Mouse (Mus musculus) CH12.LX (cell line): Measurements from ENCODE around the gene Atf3. TPM values are rescaled to one million over a fixed set of nuclear protein-coding genes. Genes with fewer than 3 reads are reported as not detected.

ENCODE experiments used
- DNase-seq: peaks from one replicate; pipeline ENCODE4 v3.0.0-alpha.2; 2013; ENCODE audit errors: extremely low read depth
- H3K27ac ChIP-seq: 2 replicates; pipeline ENCODE4 v1.5.1; 2012; ENCODE audit warnings: low read depth, mild to moderate bottlenecking, control low read depth, moderate library complexity; ENCODE audit not compliant: insufficient read depth
- H3K27me3 ChIP-seq: replicated peaks from 2 replicates; pipeline ENCODE3; 2012; ENCODE audit warnings: inconsistent platforms
- H3K36me3 ChIP-seq, 2 experiments: replicated peaks in 1 of 2; 2 replicates each; pipeline versions ENCODE3 to v1.6.1; 2012; ENCODE audit warnings: inconsistent platforms in 1 of 2, low read length in 1 of 2, mild to moderate bottlenecking in 1 of 2, mixed read lengths in 1 of 2, moderate library complexity in 1 of 2; ENCODE audit not compliant: control insufficient read depth in 1 of 2, insufficient read depth in 1 of 2
- H3K4me1 ChIP-seq, 2 experiments: 2 replicates each; pipeline ENCODE4 v1.6.1; 2012; ENCODE audit warnings: inconsistent platforms in 1 of 2, moderate library complexity in 1 of 2; ENCODE audit not compliant: insufficient read depth in 2 of 2, control insufficient read depth in 1 of 2
- H3K4me2 ChIP-seq: 2 replicates; pipeline ENCODE4 v1.6.1; 2012; ENCODE audit warnings: low read depth, mild to moderate bottlenecking, control low read depth; ENCODE audit not compliant: poor library complexity, insufficient read depth, severe bottlenecking
- H3K4me3 ChIP-seq, 3 experiments: fragments of 150-350 bp in 1 of 3; sonication (generic) in 1 of 3; replicated peaks in 1 of 3; 2 replicates each; pipeline versions ENCODE3 to v1.5.1; 2011 to 2012; ENCODE audit warnings: low read depth in 2 of 3, low read length in 2 of 3, mild to moderate bottlenecking in 2 of 3, moderate library complexity in 2 of 3, control low read depth in 1 of 3, improper control_type of control experiment in 1 of 3, inconsistent platforms in 1 of 3, mixed read lengths in 1 of 3; ENCODE audit not compliant: poor library complexity in 1 of 3
- H3K79me2 ChIP-seq: replicated peaks from 2 replicates; pipeline ENCODE4 v1.6.1; 2012; ENCODE audit warnings: mild to moderate bottlenecking, moderate library complexity; ENCODE audit not compliant: control insufficient read depth, poor library complexity, insufficient read depth, severe bottlenecking; ENCODE audit errors: extremely low read depth
- H3K9ac ChIP-seq: 2 replicates; pipeline ENCODE4 v1.6.1; 2012; ENCODE audit warnings: low read depth, mild to moderate bottlenecking, control low read depth, moderate library complexity; ENCODE audit not compliant: insufficient read depth
- H3K9me3 ChIP-seq: replicated peaks from 2 replicates; pipeline ENCODE3; 2012; ENCODE audit warnings: low read length, inconsistent platforms, mixed read lengths
- BHLHE40 ChIP-seq: IDR thresholded peaks from 2 replicates; pipeline ENCODE4 v1.6.1; 2011; ENCODE audit warnings: mild to moderate bottlenecking, low read depth, low read length, improper control_type of control experiment
- CHD1 ChIP-seq: IDR thresholded peaks from 2 replicates; pipeline ENCODE4 v1.6.1; 2012; ENCODE audit warnings: low read depth, low read length, improper control_type of control experiment, inconsistent platforms
- CHD2 ChIP-seq: IDR thresholded peaks from 2 replicates; pipeline ENCODE4 v1.6.1; 2011; ENCODE audit warnings: low read length, improper control_type of control experiment
- CTCF ChIP-seq, 2 experiments: IDR thresholded peaks in 1 of 2; conservative IDR thresholded peaks in 1 of 2; 2 replicates each; pipeline ENCODE4 v1.5.1; 2011 to 2012; ENCODE audit warnings: low read depth in 2 of 2, low read length in 2 of 2, improper control_type of control experiment in 1 of 2, inconsistent platforms in 1 of 2, mild to moderate bottlenecking in 1 of 2, moderate library complexity in 1 of 2
- E2F4 ChIP-seq: IDR thresholded peaks from 2 replicates; pipeline ENCODE4 v1.6.1; 2011; ENCODE audit warnings: low read depth, low read length, improper control_type of control experiment; ENCODE audit not compliant: insufficient replicate concordance
- ELF1 ChIP-seq: IDR thresholded peaks from 2 replicates; pipeline ENCODE4 v1.6.1; 2014; ENCODE audit warnings: low read depth, mild to moderate bottlenecking, inconsistent platforms, low read length, improper control_type of control experiment
- EP300 ChIP-seq: IDR thresholded peaks from 2 replicates; pipeline ENCODE4 v1.6.1; 2011; ENCODE audit warnings: low read length, improper control_type of control experiment
- ETS1 ChIP-seq: conservative IDR thresholded peaks from 2 replicates; pipeline ENCODE4 v1.6.1; 2012; ENCODE audit warnings: low read depth, mild to moderate bottlenecking, inconsistent platforms, low read length, improper control_type of control experiment, moderate library complexity
- IRF4 ChIP-seq: IDR thresholded peaks from 2 replicates; pipeline ENCODE4 v1.6.1; 2014; ENCODE audit warnings: low read depth, mild to moderate bottlenecking, inconsistent platforms, low read length, improper control_type of control experiment
- JUN ChIP-seq: IDR thresholded peaks from 2 replicates; pipeline ENCODE4 v1.6.1; 2011; ENCODE audit warnings: low read depth, mild to moderate bottlenecking, low read length, improper control_type of control experiment, moderate library complexity; ENCODE audit not compliant: insufficient read depth
- KAT2A ChIP-seq: IDR thresholded peaks from 2 replicates; pipeline ENCODE4 v1.6.1; 2012; ENCODE audit warnings: low read length, improper control_type of control experiment, inconsistent platforms; ENCODE audit not compliant: insufficient replicate concordance
- MAFK ChIP-seq: IDR thresholded peaks from 2 replicates; pipeline ENCODE4 v1.6.1; 2011; ENCODE audit warnings: low read length, improper control_type of control experiment; ENCODE audit not compliant: insufficient replicate concordance
- MAX ChIP-seq: IDR thresholded peaks from 2 replicates; pipeline ENCODE4 v1.6.1; 2011; ENCODE audit warnings: low read length, improper control_type of control experiment
- MYC ChIP-seq: IDR thresholded peaks from 2 replicates; pipeline ENCODE4 v1.6.1; 2011; ENCODE audit warnings: low read depth, mild to moderate bottlenecking, improper control_type of control experiment, low read length
- NELFE ChIP-seq: IDR thresholded peaks from 2 replicates; pipeline ENCODE4 v1.6.1; 2011; ENCODE audit warnings: low read depth, low read length, improper control_type of control experiment
- NRF1 ChIP-seq: IDR thresholded peaks from 2 replicates; pipeline ENCODE4 v1.6.1; 2014; ENCODE audit warnings: low read depth, mild to moderate bottlenecking, inconsistent platforms, low read length, improper control_type of control experiment, moderate library complexity
- PAX5 ChIP-seq: IDR thresholded peaks from 2 replicates; pipeline ENCODE4 v1.6.1; 2012; ENCODE audit warnings: low read length, inconsistent platforms, mixed read lengths
- POLR2AphosphoS2 ChIP-seq: IDR thresholded peaks from 2 replicates; pipeline ENCODE4 v1.6.1; 2011; ENCODE audit warnings: low read depth, low read length, improper control_type of control experiment
- RAD21 ChIP-seq: IDR thresholded peaks from 2 replicates; pipeline ENCODE4 v1.6.1; 2011; ENCODE audit warnings: low read depth, mild to moderate bottlenecking, low read length, improper control_type of control experiment, moderate library complexity
- RCOR1 ChIP-seq: conservative IDR thresholded peaks from 2 replicates; pipeline ENCODE4 v1.6.1; 2012; ENCODE audit warnings: low read depth, mild to moderate bottlenecking, inconsistent platforms, low read length, improper control_type of control experiment
- SMC3 ChIP-seq: IDR thresholded peaks from 2 replicates; pipeline ENCODE4 v1.6.1; 2011; ENCODE audit warnings: low read depth, low read length, improper control_type of control experiment
- TBP ChIP-seq: conservative IDR thresholded peaks from 2 replicates; pipeline ENCODE4 v1.6.1; 2011; ENCODE audit warnings: low read depth, low read length, improper control_type of control experiment
- UBTF ChIP-seq: IDR thresholded peaks from 2 replicates; pipeline ENCODE4 v1.6.1; 2012; ENCODE audit warnings: low read depth, mild to moderate bottlenecking, inconsistent platforms, low read length, improper control_type of control experiment, moderate library complexity
- USF2 ChIP-seq: conservative IDR thresholded peaks from 2 replicates; pipeline ENCODE4 v1.6.1; 2011; ENCODE audit warnings: low read depth, low read length, improper control_type of control experiment
- ZC3H11A ChIP-seq: IDR thresholded peaks from 2 replicates; pipeline ENCODE4 v1.6.1; 2012; ENCODE audit warnings: low read depth, mild to moderate bottlenecking, inconsistent platforms, low read length, improper control_type of control experiment
- ZNF384 ChIP-seq: IDR thresholded peaks from 2 replicates; pipeline ENCODE4 v1.6.1; 2012; ENCODE audit warnings: low read depth, low read length, improper control_type of control experiment, inconsistent platforms
- dilution Hi-C: fragments of 300-500 bp; cut with MboI; formaldehyde crosslinking; loops from 2 replicates; pipeline ENCODE4 v1.14.3; 2020; ENCODE audit warnings: low sequenced_read_pairs; ENCODE audit not compliant: extremely low pct_unique_long_range_greater_than_20kb, extremely low pct_ligation_motif_present
- in situ Hi-C: fragments of 300-500 bp; cut with MboI; formaldehyde crosslinking; loops from 3 replicates; pipeline ENCODE4 v1.14.3; 2019; ENCODE audit warnings: low sequenced_read_pairs, low pct_ligation_motif_present, low pct_unique_long_range_greater_than_20kb, mixed read lengths
- polyA plus RNA-seq: library from polyadenylated mRNA; unstranded; fragments of >175 nt; gene quantifications from 2 replicates; pipeline ENCODE4 v1.2.1, GENCODE M21; 2012; ENCODE audit warnings: low read depth; ENCODE audit not compliant: insufficient read length
- total RNA-seq, 2 experiments: library from RNA; depleted of rRNA; stranded (reverse); fragments of 300-350 nt in 1 of 2; fragments of >200 nt in 1 of 2; gene quantifications; 2 replicates each; pipeline ENCODE4 v1.2.3; 2012 to 2014

Atf3 gene
- total and polyA plus RNA-seq, 3 experiments = 25.1 to 39.7 (median 32.9) TPM

- no peak overlapping the region for H3K27ac ChIP-seq
- H3K79me2 ChIP-seq = no peaks in the 10 kb centered on the region
- no peak overlapping the region for H3K4me3 ChIP-seq
- H3K36me3 ChIP-seq = peaks cover 51 to 73% of the 10 kb centered on the region in 2 experiments
- H3K4me2 ChIP-seq = no peak overlapping the region
- peaks cover 12 to 15% of the 10 kb centered on the region in 2 experiments for H3K4me1 ChIP-seq
- no peaks in the 10 kb centered on the region for H3K27me3 ChIP-seq
- DNase-seq = no peak
- H3K9ac ChIP-seq = no peak overlapping the region
- dilution Hi-C loops = no loop called here
- H3K9me3 ChIP-seq = no peaks in the 10 kb centered on the region
- TF ChIP-seq E2F4 (no peak), UBTF (no peak), JUN (no peak), NRF1 (no peak), CHD1 (no peak), MYC (no peak), RAD21 (no peak), SMC3 (no peak), ELF1 (no peak), POLR2AphosphoS2 (no peak), RCOR1 (no peak), BHLHE40 (no peak)
- in situ Hi-C loops = no loop called here
These were observed 47.4 kb downstream of the Atf3 start for GRCm38 (mm10) chr1:191170444-191170843.

DNA sequence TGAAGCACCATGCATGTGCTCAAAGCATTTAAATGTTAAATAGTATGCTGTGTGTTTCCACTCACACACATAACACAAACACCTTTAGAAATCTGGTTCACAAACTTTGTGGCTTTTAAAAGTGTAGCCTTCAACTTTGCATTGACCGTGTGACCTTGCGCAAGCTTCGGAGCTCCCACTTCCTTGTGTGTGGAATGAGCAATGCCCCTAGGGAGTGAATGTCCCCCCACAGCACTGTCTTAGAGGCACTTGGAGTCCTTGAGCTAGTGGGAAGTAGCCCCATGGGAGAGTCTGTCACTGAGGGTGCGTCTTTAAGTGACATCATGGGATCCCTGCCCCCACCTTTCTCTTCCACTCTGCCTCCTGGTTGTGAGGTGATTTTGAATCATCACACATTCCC is 51.6 kb downstream of the Atf3 start:
- DNase-seq = peak; percentile 44
- no peak overlapping the region for H3K9ac ChIP-seq
- peaks cover 14 to 15% of the 10 kb centered on the region in 2 experiments for H3K4me1 ChIP-seq
- dilution Hi-C loops (no loop called here), in situ Hi-C loops (no loop called here)
- H3K27ac ChIP-seq = no peak overlapping the region
- H3K9me3 ChIP-seq = no peaks in the 10 kb centered on the region
- no peak overlapping the region for H3K4me3 ChIP-seq
- H3K36me3 ChIP-seq = peaks cover 18 to 31% of the 10 kb centered on the region in 2 experiments
- no peaks in the 10 kb centered on the region for H3K79me2 ChIP-seq
- TF ChIP-seq TBP = no peak
- no peak for TF ChIP-seq CHD2
- TF ChIP-seq ZNF384 = no peak
- TF ChIP-seq PAX5 = no peak
- TF ChIP-seq MAX = no peak
- peak; percentile 51 for TF ChIP-seq BHLHE40
- no peak for TF ChIP-seq NELFE
- TF ChIP-seq IRF4 = peak; percentile 17; the same call in 1 of the 2 replicates
- no peak for TF ChIP-seq ZC3H11A
- TF ChIP-seq EP300 = peak; percentile 45; the same call in 1 of the 2 replicates
- TF ChIP-seq USF2 = no peak
- no peak for TF ChIP-seq MAFK
- no peak for TF ChIP-seq CTCF (conservative IDR thresholded peaks at IDR 0.05 in 1 of 2, IDR thresholded peaks at IDR 0.05 in 1 of 2; ENCODE audit: low read depth in 2 of 2, low read length in 2 of 2)
- no peak for TF ChIP-seq JUN
- TF ChIP-seq KAT2A = no peak
- no peak for TF ChIP-seq MYC
- 0 out of 2 replicates have a peak, but pooled peaks have one; percentile 13 for TF ChIP-seq ETS1
- no peak for TF ChIP-seq CHD1
- no peak overlapping the region for H3K4me2 ChIP-seq
- peaks cover 5% of the 10 kb centered on the region for H3K27me3 ChIP-seq
